Mouse (Mus musculus) thymus, adult 2 months (tissue): ENCODE data around the gene Ccdc92.

Experiments used
- CTCF ChIP-seq: fragments of 200-500 bp; IDR thresholded peaks from 2 replicates; pipeline ENCODE4 v1.5.1; 2012; ENCODE audit warnings: mild to moderate bottlenecking, control low read depth, low read length, moderate library complexity, borderline replicate concordance; ENCODE audit not compliant: control insufficient read depth, poor library complexity, insufficient read depth; ENCODE audit errors: extremely low read depth
- POLR2A ChIP-seq: fragments of 200-500 bp; IDR thresholded peaks from 2 replicates; pipeline ENCODE4 v1.6.1; 2012; ENCODE audit warnings: mild to moderate bottlenecking, low read length, control low read depth, moderate library complexity; ENCODE audit not compliant: control insufficient read depth, poor library complexity, insufficient read depth; ENCODE audit errors: extremely low read depth

DNA sequence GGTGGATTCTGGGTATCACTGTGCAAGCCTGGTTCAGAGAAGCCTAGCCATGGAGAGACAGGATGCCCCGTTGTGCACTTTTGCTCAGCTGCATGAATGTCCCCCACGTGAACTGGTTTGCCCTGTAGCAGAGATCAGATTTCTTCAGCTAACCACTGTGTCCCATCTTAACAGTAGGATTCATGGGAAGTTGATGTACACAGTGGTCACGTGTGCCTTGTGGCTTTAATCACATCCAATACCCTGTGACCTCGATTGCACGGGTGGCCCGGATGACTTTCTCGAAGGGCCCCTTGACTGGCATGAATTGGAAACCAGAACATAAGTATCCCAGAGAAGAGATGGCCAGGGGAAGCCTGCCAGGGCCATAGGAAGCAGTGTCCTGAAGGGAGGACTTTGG, 70.1 kb downstream of the Ccdc92 start:
- TF ChIP-seq POLR2A (no peak), CTCF (no peak)
